Mouse (Mus musculus) intestine, embryonic 16.5 days (tissue): ENCODE measurements at regions not wholly inside any gene's neighbourhood (a gene's known extent, or its start where the extent isn't known, plus 50 kb on each side); places are given as distances from the start of the nearest gene placed in this dataset.

Source experiments
- ATAC-seq: fragments of 200-750 bp; cut with Nextera tagmentation; 2 replicates; pipeline ENCODE4 v1.8.0; 2017; ENCODE audit warnings: moderate TSS enrichment, moderate library complexity
- H3K27ac ChIP-seq: fragments of 300-500 bp; sonication (generic); 2 replicates; pipeline ENCODE4 v1.5.1; 2014; ENCODE audit warnings: mild to moderate bottlenecking, low read length
- H3K27me3 ChIP-seq: fragments of 300-500 bp; sonication (generic); replicated peaks from 2 replicates; pipeline ENCODE4 v1.6.1; 2014; ENCODE audit warnings: low read length, control low read depth, mixed read lengths; ENCODE audit not compliant: control insufficient read depth, insufficient read depth
- H3K36me3 ChIP-seq: fragments of 300-500 bp; sonication (generic); 2 replicates; pipeline ENCODE4 v1.6.1; 2014; ENCODE audit warnings: low read length, control low read depth; ENCODE audit not compliant: control insufficient read depth, insufficient read depth
- H3K4me1 ChIP-seq: fragments of 300-500 bp; sonication (generic); 2 replicates; pipeline ENCODE4 v1.6.1; 2014; ENCODE audit warnings: low read length, control low read depth, mixed read lengths; ENCODE audit not compliant: control insufficient read depth, insufficient read depth
- H3K4me2 ChIP-seq: fragments of 300-500 bp; sonication (generic); 2 replicates; pipeline ENCODE4 v1.6.1; 2014; ENCODE audit warnings: low read depth, low read length, control low read depth
- H3K4me3 ChIP-seq: fragments of 300-500 bp; sonication (generic); 2 replicates; pipeline ENCODE4 v1.5.1; 2014; ENCODE audit warnings: mild to moderate bottlenecking, low read length
- H3K9ac ChIP-seq: fragments of 300-500 bp; sonication (generic); 2 replicates; pipeline ENCODE4 v1.6.1; 2014; ENCODE audit warnings: low read depth, low read length
- H3K9me3 ChIP-seq: fragments of 300-500 bp; sonication (generic); 2 replicates; pipeline ENCODE4 v1.6.1; 2016; ENCODE audit warnings: low read length, control low read depth; ENCODE audit not compliant: control insufficient read depth
- WGBS: fragments of 180-500 bp; shearing (Covaris S2); extraction: QIAGEN DNeasy Blood & Tissue Kit; methylation state at CpG from one replicate; pipeline ENCODE4 v1.1.7; 2014; 5-methylcytosine and 5-hydroxymethylcytosine counted together

DNA sequence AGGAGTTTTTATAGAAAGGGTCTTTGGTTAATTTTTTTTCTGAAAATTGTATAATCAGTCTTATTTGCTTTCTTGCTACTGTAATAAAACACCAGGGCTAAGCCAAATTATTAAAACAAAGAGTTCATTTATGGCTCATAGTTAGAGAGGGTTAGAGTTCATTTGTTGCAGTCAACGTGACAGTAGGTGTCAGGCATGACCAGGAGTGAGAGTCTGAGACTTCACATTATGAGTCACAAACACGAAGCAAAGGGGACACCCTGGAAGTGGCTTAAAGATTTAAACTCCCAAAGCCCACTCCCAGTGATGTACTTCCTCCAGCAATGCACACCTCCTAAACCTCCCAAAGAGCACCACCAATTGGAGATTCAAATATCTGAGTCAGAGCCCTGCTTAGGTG, 305.6 kb downstream of the Irx1 start:
- H3K4me2 ChIP-seq, result no peak overlapping the region
- no peak overlapping the region for H3K27ac ChIP-seq
- no peaks in the 10 kb centered on the region for H3K27me3 ChIP-seq
- no peaks in the 10 kb centered on the region for H3K9me3 ChIP-seq
- no peaks in the 10 kb centered on the region for H3K36me3 ChIP-seq
- no peak overlapping the region for H3K9ac ChIP-seq
- H3K4me3 ChIP-seq, result no peak overlapping the region
- H3K4me1 ChIP-seq, result no peaks in the 10 kb centered on the region
- WGBS, result 61% methylated on average over 2 of the region's 2 CpGs
- no peak for ATAC-seq

DNA sequence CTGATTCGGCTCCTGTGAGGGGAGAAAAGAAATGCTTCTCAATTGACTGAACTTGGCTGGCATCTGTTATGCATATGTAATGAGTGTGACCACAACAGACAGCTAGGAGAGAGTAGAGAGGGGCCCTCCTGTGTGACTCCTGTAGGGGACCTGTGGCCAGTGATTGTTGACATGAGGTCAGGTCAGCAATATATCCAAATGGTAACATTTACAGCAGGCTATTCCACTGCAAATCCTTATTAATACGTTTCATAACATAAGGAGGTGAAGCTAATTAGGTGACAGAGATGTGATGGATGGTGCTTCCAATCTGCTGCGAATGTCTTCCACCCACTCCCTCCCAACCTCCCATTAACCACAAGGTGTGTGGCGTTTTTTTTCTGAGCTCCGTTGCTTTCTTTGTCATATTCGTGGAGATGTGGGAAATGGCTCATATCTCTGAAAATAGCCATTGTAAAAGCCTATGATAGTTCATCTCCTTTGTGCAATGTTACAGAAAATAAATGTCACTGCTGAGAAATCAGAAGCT, 309.5 kb downstream of the Irx1 start:
- Histone ChIP-seq H3K36me3 (no peaks in the 10 kb centered on the region), H3K4me1 (no peaks in the 10 kb centered on the region), H3K9ac (no peak overlapping the region), H3K27ac (no peak overlapping the region), H3K27me3 (no peaks in the 10 kb centered on the region), H3K4me3 (no peak overlapping the region), H3K9me3 (no peaks in the 10 kb centered on the region), H3K4me2 (no peak overlapping the region)
- no peak for ATAC-seq
- WGBS, result 47% methylated on average over 6 of the region's 6 CpGs

GRCm38 (mm10) chr13:71653212-71653938, 310.1 kb downstream of the Irx1 start:
- H3K27me3 ChIP-seq, result no peaks in the 10 kb centered on the region
- 28% methylated on average over 8 of the region's 8 CpGs for WGBS
- H3K4me2 ChIP-seq, result no peak overlapping the region
- H3K36me3 ChIP-seq, result no peaks in the 10 kb centered on the region
- ATAC-seq, result peak; percentile 44; the same call in 1 of the 2 replicates
- no peaks in the 10 kb centered on the region for H3K4me1 ChIP-seq
- H3K9ac ChIP-seq, result no peak overlapping the region
- H3K4me3 ChIP-seq, result no peak overlapping the region
- H3K9me3 ChIP-seq, result no peaks in the 10 kb centered on the region
- H3K27ac ChIP-seq, result no peak overlapping the region

DNA sequence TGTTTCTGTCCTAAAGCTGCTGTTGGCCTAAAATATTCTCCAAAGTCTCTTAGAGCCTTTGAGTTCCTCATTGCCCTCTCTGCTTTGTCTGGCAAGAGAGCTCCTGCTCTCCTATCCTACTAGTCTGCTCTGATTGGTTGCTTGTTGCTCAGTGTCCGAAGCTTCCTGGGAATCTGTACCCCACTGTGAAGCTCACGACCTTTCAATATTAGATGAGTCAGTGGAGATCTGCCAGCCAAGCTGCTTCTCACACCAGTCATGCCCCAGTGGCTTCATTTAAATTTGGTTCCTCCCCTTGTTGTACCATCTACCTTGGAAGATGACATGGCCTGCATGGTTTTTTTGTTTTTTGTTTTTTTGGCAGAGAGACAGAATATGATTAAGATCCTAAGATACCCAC, 313.6 kb downstream of the Irx1 start:
- Histone ChIP-seq H3K9me3 (no peaks in the 10 kb centered on the region), H3K4me2 (no peak overlapping the region), H3K36me3 (no peaks in the 10 kb centered on the region), H3K27me3 (no peaks in the 10 kb centered on the region), H3K4me3 (no peak overlapping the region), H3K27ac (no peak overlapping the region), H3K4me1 (no peaks in the 10 kb centered on the region), H3K9ac (no peak overlapping the region)
- no peak for ATAC-seq
- WGBS, result 35% methylated on average over 2 of the region's 2 CpGs

DNA sequence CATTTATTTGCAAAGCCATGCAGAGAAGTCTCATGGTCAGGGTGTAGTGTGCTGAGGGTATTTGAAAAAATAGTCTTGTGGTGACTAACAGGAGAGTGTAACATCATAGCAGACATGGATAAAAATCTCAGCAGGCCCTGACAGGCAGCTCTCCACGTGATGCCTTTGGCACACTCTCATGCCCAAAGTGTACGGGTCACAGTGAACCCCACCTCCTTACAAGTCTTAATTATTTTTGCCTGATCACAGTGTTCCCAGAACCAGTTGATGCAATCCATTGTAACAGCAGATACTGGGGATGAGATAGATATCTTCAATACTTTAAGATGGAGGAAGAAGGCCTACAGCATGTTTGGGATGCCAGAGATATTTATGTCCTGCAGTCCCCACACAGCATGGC, 314.5 kb downstream of the Irx1 start:
- no peak overlapping the region for H3K9ac ChIP-seq
- H3K4me2 ChIP-seq, result no peak overlapping the region
- H3K27ac ChIP-seq, result no peak overlapping the region
- no peaks in the 10 kb centered on the region for H3K27me3 ChIP-seq
- WGBS, result 77% methylated on average over 2 of the region's 2 CpGs
- H3K9me3 ChIP-seq, result no peaks in the 10 kb centered on the region
- no peak overlapping the region for H3K4me3 ChIP-seq
- no peaks in the 10 kb centered on the region for H3K4me1 ChIP-seq
- no peaks in the 10 kb centered on the region for H3K36me3 ChIP-seq
- no peak for ATAC-seq

DNA sequence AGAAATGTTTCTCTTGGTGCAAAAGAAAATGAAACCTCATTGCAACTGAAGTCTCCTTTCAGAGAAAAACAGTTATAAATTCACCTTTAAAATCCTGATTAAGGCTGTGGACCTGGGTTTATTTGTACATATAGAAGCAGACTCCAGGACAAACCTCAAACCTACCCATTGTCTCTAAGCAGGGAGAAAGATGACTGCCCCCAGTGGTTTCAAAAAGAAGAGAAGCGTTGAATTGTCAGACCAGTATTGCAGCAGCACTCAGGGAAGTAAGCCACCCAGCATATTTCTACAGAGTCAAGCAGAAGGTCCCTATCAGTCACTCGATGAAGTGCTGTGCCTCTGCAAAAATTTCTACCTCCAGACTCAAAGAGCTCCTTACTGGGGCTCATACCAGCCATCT, 332.1 kb downstream of the Irx1 start:
- Histone ChIP-seq H3K9me3 (no peaks in the 10 kb centered on the region), H3K9ac (no peak overlapping the region), H3K27ac (no peak overlapping the region), H3K36me3 (no peaks in the 10 kb centered on the region), H3K4me1 (no peaks in the 10 kb centered on the region), H3K27me3 (no peaks in the 10 kb centered on the region), H3K4me3 (no peak overlapping the region), H3K4me2 (no peak overlapping the region)
- 51% methylated on average over 2 of the region's 2 CpGs for WGBS
- no peak for ATAC-seq

DNA sequence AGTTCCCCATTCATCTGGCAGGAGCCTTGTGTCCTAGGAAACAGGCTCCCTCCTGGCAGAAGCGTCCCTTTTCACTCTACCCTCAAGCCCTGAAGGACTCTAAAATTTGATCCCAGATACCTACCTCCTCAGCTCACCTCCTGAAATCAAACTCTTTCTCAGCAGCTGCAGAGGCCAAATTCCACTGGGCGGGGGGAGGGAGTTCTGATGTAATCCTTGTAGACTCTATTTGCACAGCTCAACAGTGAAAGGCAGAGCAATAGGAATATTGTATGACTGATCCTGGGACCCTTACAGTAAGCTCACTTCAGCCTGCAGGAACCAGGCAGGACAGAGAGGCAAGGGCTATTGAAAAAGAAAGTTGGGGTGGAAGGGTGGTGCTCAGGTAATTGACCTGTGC, 346.3 kb downstream of the Irx1 start:
- Histone ChIP-seq H3K4me2 (no peak overlapping the region), H3K4me3 (no peak overlapping the region), H3K9ac (no peak overlapping the region), H3K27ac (no peak overlapping the region), H3K9me3 (no peaks in the 10 kb centered on the region), H3K36me3 (no peaks in the 10 kb centered on the region), H3K4me1 (0 out of 2 replicates have a peak, but pooled peaks cover 2% of the 10 kb centered on the region), H3K27me3 (no peaks in the 10 kb centered on the region)
- peak; percentile 52 for ATAC-seq
- WGBS, result 29% methylated on average over 2 of the region's 2 CpGs

- no peak overlapping the region for H3K9ac ChIP-seq
- H3K9me3 ChIP-seq, result no peaks in the 10 kb centered on the region
- 67% methylated on average over 7 of the region's 7 CpGs for WGBS
- no peak overlapping the region for H3K4me2 ChIP-seq
- 0 out of 2 replicates have a peak, but pooled peaks cover 2% of the 10 kb centered on the region for H3K4me1 ChIP-seq
- H3K27me3 ChIP-seq, result no peaks in the 10 kb centered on the region
- no peaks in the 10 kb centered on the region for H3K36me3 ChIP-seq
- no peak overlapping the region for H3K4me3 ChIP-seq
- H3K27ac ChIP-seq, result no peak overlapping the region
- ATAC-seq, result no peak
Observed at GRCm38 (mm10) chr13:71612393-71613179, 350.9 kb downstream of the Irx1 start.

DNA sequence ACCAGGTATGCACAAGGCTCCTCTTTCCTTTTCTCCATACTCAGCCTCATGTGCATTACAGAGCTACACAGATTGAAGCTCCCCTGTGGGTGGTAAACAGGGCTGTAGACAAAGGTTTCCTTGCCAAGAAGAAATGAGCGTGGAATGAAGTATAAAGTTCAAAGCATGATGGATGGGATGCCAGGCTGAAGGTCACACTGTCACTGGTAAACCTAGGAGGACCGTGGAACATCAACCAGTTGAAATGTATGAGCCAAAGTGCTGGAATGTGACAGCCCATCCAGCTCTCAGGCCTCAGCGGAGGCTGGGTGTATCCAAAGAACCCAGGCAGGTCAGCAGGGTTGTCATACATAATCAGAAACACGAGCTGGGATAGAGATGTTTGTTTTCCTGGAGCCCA, 381.0 kb downstream of the Irx1 start:
- Histone ChIP-seq H3K4me2 (no peak overlapping the region), H3K9me3 (no peaks in the 10 kb centered on the region), H3K9ac (no peak overlapping the region), H3K36me3 (no peaks in the 10 kb centered on the region), H3K27me3 (no peaks in the 10 kb centered on the region), H3K4me3 (no peak overlapping the region), H3K4me1 (no peaks in the 10 kb centered on the region), H3K27ac (no peak overlapping the region)
- ATAC-seq, result no peak
- 41% methylated on average over 4 of the region's 4 CpGs for WGBS
